ENCODE assay signal across 8 mouse cellular contexts in genomic region chr11:6527256-6528185, GRCm38 (mm10). TPM values are rescaled to one million over a fixed set of nuclear protein-coding genes. Genes with fewer than 3 reads are reported as not detected.
DNase-seq lines count a peak whose midpoint lies in the region; ATAC-seq lines count a peak whose summit lies in the region.

No protein-coding gene starts in this region.

- no peaks in the 10 kb centered on the region for H3K27me3 ChIP-seq in neural tube, embryonic 11.5 days (ENCODE audit: control insufficient read depth, insufficient read depth, low read length)
- no peaks in the 10 kb centered on the region for H3K27me3 ChIP-seq in embryonic facial prominence, embryonic 13.5 days
- no peaks in the 10 kb centered on the region for H3K27me3 ChIP-seq in intestine, embryonic 16.5 days (replicated peaks; ENCODE audit: control insufficient read depth, insufficient read depth, low read length)
- H3K27me3 ChIP-seq in neural tube, embryonic 15.5 days (replicated peaks) = no peaks in the 10 kb centered on the region

- peak; percentile 24; the same call in 1 of the 2 replicates for ATAC-seq in neural tube, embryonic 11.5 days (ENCODE audit: insufficient read depth, low FRiP score, low TSS enrichment)
- no peak for ATAC-seq in embryonic facial prominence, embryonic 13.5 days (ENCODE audit: insufficient number of reproducible peaks, insufficient read depth, low FRiP score, low TSS enrichment, low read depth)
- ATAC-seq in intestine, embryonic 16.5 days = peak; percentile 17
- peak; percentile 45 for ATAC-seq in neural tube, embryonic 15.5 days (ENCODE audit: low FRiP score)

- H3K9ac ChIP-seq in neural tube, embryonic 11.5 days (ENCODE audit: low read length) = peak overlapping the region; percentile 73
- H3K9ac ChIP-seq in embryonic facial prominence, embryonic 13.5 days = peak overlapping the region; percentile 86
- peak overlapping the region; percentile 87 for H3K9ac ChIP-seq in intestine, embryonic 16.5 days (ENCODE audit: low read depth, low read length)
- H3K9ac ChIP-seq in neural tube, embryonic 15.5 days (replicated peaks) = peak overlapping the region; percentile 71

- peak overlapping the region; percentile 41 for H3K4me3 ChIP-seq in neural tube, embryonic 11.5 days (ENCODE audit: low read depth, low read length)
- peak overlapping the region; percentile 64 for H3K4me3 ChIP-seq in embryonic facial prominence, embryonic 13.5 days
- H3K4me3 ChIP-seq in intestine, embryonic 16.5 days (ENCODE audit: low read length) = peak overlapping the region; percentile 65
- peak overlapping the region; percentile 66 for H3K4me3 ChIP-seq in neural tube, embryonic 15.5 days (replicated peaks)

- H3K27ac ChIP-seq in neural tube, embryonic 11.5 days (ENCODE audit: low read depth, low read length) = no peak overlapping the region
- H3K27ac ChIP-seq in embryonic facial prominence, embryonic 13.5 days = peak overlapping the region; percentile 89
- H3K27ac ChIP-seq in intestine, embryonic 16.5 days (ENCODE audit: low read length) = peak overlapping the region; percentile 81
- H3K27ac ChIP-seq in neural tube, embryonic 15.5 days (replicated peaks) = peak overlapping the region; percentile 81

- peak overlapping the region; percentile 69 for H3K4me2 ChIP-seq in neural tube, embryonic 11.5 days (ENCODE audit: low read depth)
- H3K4me2 ChIP-seq in embryonic facial prominence, embryonic 13.5 days = peak overlapping the region; percentile 85
- peak overlapping the region; percentile 63 for H3K4me2 ChIP-seq in intestine, embryonic 16.5 days (ENCODE audit: low read depth, low read length)
- peak overlapping the region; percentile 91 for H3K4me2 ChIP-seq in neural tube, embryonic 15.5 days

- no peaks in the 10 kb centered on the region for H3K9me3 ChIP-seq in neural tube, embryonic 11.5 days (ENCODE audit: control insufficient read depth, low read length)
- H3K9me3 ChIP-seq in embryonic facial prominence, embryonic 13.5 days = no peaks in the 10 kb centered on the region
- H3K9me3 ChIP-seq in intestine, embryonic 16.5 days (ENCODE audit: control insufficient read depth, low read length) = no peaks in the 10 kb centered on the region
- H3K9me3 ChIP-seq in neural tube, embryonic 15.5 days (replicated peaks) = no peaks in the 10 kb centered on the region

- peaks cover 7% of the 10 kb centered on the region for H3K4me1 ChIP-seq in neural tube, embryonic 11.5 days (ENCODE audit: control insufficient read depth, insufficient read depth, low read length)
- H3K4me1 ChIP-seq in embryonic facial prominence, embryonic 13.5 days = peaks cover 10% of the 10 kb centered on the region; the same call in 1 of the 2 replicates
- H3K4me1 ChIP-seq in intestine, embryonic 16.5 days (ENCODE audit: control insufficient read depth, insufficient read depth, low read length) = peaks cover 4% of the 10 kb centered on the region; the same call in 1 of the 2 replicates
- peaks cover 25% of the 10 kb centered on the region for H3K4me1 ChIP-seq in neural tube, embryonic 15.5 days

- no peak for DNase-seq in neural tube, embryonic 11.5 days (ENCODE audit: low spot score)
- no peak for DNase-seq in neural tube, embryonic 10.5 days (ENCODE audit: extremely low spot score, low spot score)
- no peak for DNase-seq in thymus, postnatal 14 days
- no peak for DNase-seq in adrenal gland, postnatal 36 days
- no peak for DNase-seq in urinary bladder, postnatal 36 days (ENCODE audit: low spot score in 2 of 2)

- peaks cover 12% of the 10 kb centered on the region for H3K36me3 ChIP-seq in neural tube, embryonic 11.5 days (ENCODE audit: control insufficient read depth, insufficient read depth, low read length)
- peaks cover 30% of the 10 kb centered on the region for H3K36me3 ChIP-seq in embryonic facial prominence, embryonic 13.5 days
- H3K36me3 ChIP-seq in intestine, embryonic 16.5 days (ENCODE audit: control insufficient read depth, insufficient read depth, low read length) = peaks cover 16% of the 10 kb centered on the region
- H3K36me3 ChIP-seq in neural tube, embryonic 15.5 days = peaks cover 27% of the 10 kb centered on the region

- WGBS in neural tube, embryonic 11.5 days = 21% methylated on average over 10 of the region's 10 CpGs
- 10% methylated on average over 10 of the region's 10 CpGs for WGBS in embryonic facial prominence, embryonic 13.5 days
- WGBS in intestine, embryonic 16.5 days = 13% methylated on average over 10 of the region's 10 CpGs
- 20% methylated on average over 10 of the region's 10 CpGs for WGBS in neural tube, embryonic 15.5 days

RNA-seq across cellular contexts. Expression of gene Myo1g, which starts 6.8 kb away (rescaled TPM):
- polyA plus RNA-seq in neural tube, embryonic 11.5 days (2014; fragmentation: Nextera tagmentation; extraction: Ambion mirVana) = 0.81 and 0.85 TPM in 2 replicates
- polyA plus RNA-seq in embryonic facial prominence, embryonic 13.5 days (2015; fragmentation: Nextera tagmentation; extraction: Ambion mirVana) = 1.3 and 1.8 TPM in 2 replicates
- 2.3 and 3.1 TPM in 2 replicates for polyA plus RNA-seq in intestine, embryonic 16.5 days (2015; fragmentation: Nextera tagmentation; extraction: Ambion mirVana)
- 0.37 and 6.2 TPM in 2 replicates for polyA plus RNA-seq in neural tube, embryonic 15.5 days (2015; fragmentation: Nextera tagmentation; extraction: Ambion mirVana)
- 1 to 10 TPM; 2.0 to 2.3 TPM for total RNA-seq in adrenal gland, postnatal 36 days (2021)

RNA-seq across cellular contexts. Expression of gene Ccm2, which starts 19.2 kb away (rescaled TPM):
- 95.8 and 103 TPM in 2 replicates for polyA plus RNA-seq in neural tube, embryonic 11.5 days (2014; fragmentation: Nextera tagmentation; extraction: Ambion mirVana)
- 79.5 and 80.2 TPM in 2 replicates for polyA plus RNA-seq in embryonic facial prominence, embryonic 13.5 days (2015; fragmentation: Nextera tagmentation; extraction: Ambion mirVana)
- polyA plus RNA-seq in intestine, embryonic 16.5 days (2015; fragmentation: Nextera tagmentation; extraction: Ambion mirVana) = 67.7 and 69.9 TPM in 2 replicates
- polyA plus RNA-seq in neural tube, embryonic 15.5 days (2015; fragmentation: Nextera tagmentation; extraction: Ambion mirVana) = 96.2 and 107 TPM in 2 replicates
- total RNA-seq in adrenal gland, postnatal 36 days (2021) = 10 to 100 TPM; 32.0 to 45.7 TPM

RNA-seq across cellular contexts. Expression of gene Purb, which starts 51.8 kb away (rescaled TPM):
- 12.9 and 13.9 TPM in 2 replicates for polyA plus RNA-seq in neural tube, embryonic 11.5 days (2014; fragmentation: Nextera tagmentation; extraction: Ambion mirVana)
- 26.9 and 28.6 TPM in 2 replicates for polyA plus RNA-seq in embryonic facial prominence, embryonic 13.5 days (2015; fragmentation: Nextera tagmentation; extraction: Ambion mirVana)
- polyA plus RNA-seq in intestine, embryonic 16.5 days (2015; fragmentation: Nextera tagmentation; extraction: Ambion mirVana) = 24.6 and 24.8 TPM in 2 replicates
- polyA plus RNA-seq in neural tube, embryonic 15.5 days (2015; fragmentation: Nextera tagmentation; extraction: Ambion mirVana) = 11.4 and 14.7 TPM in 2 replicates
- 10 to 100 TPM; 72.5 to 82.2 TPM for total RNA-seq in adrenal gland, postnatal 36 days (2021)
